Mouse (Mus musculus) heart, postnatal 10 days (tissue): ENCODE data around the gene Creb3l2. TPM values are rescaled to one million over a fixed set of nuclear protein-coding genes. Genes with fewer than 3 reads are reported as not detected.
A peak's percentile ranks its signal among the peaks of the same experiment; 100 is the strongest.

Source experiments
- DNase-seq, 2 experiments: peaks; one replicate each; pipeline ENCODE4 v3.0.0; 2021
- intact Hi-C: fragments of 180-260 bp; cut with DNase I; formaldehyde crosslinking; loops from one replicate; pipeline ENCODE4 v1.15.1; 2025
- total RNA-seq, 2 experiments: library from RNA; stranded (reverse); gene quantifications; 2 replicates each; pipeline ENCODE4 v1.2.3; 2021

The Creb3l2 gene
- total RNA-seq, 2 experiments from 2014 or later = 40.0 to 42.0 TPM

- DNase-seq = no peak
- intact Hi-C loops = loop anchor here (5.0 kb wide), 1 partner anchor 84 kb away; no protein-coding TSS in a partner anchor
These were observed 105.6 kb downstream of the Creb3l2 start for GRCm38 (mm10) chr6:37336381-37336780.

- intact Hi-C loops = no loop called here
- DNase-seq = no peak
These were observed 109.1 kb downstream of the Creb3l2 start for GRCm38 (mm10) chr6:37332846-37333245.

- intact Hi-C loops = no loop called here
- DNase-seq = peak; percentile 57 to 65
These were observed 111.8 kb downstream of the Creb3l2 start for GRCm38 (mm10) chr6:37329901-37330864.

GRCm38 (mm10) chr6:37329376-37329775 is 112.6 kb downstream of the Creb3l2 start:
- no peak for DNase-seq
- intact Hi-C loops = no loop called here

GRCm38 (mm10) chr6:37328671-37329070 is 113.3 kb downstream of the Creb3l2 start:
- no peak for DNase-seq
- intact Hi-C loops = no loop called here

GRCm38 (mm10) chr6:37327519-37327918 is 114.4 kb downstream of the Creb3l2 start:
- intact Hi-C loops = no loop called here
- no peak for DNase-seq

- intact Hi-C loops = no loop called here
- DNase-seq = peak; percentile 43 to 53
These were observed 115.4 kb downstream of the Creb3l2 start for GRCm38 (mm10) chr6:37326603-37326955.

GRCm38 (mm10) chr6:37325906-37326602 is 115.9 kb downstream of the Creb3l2 start:
- intact Hi-C loops = no loop called here
- no peak for DNase-seq

- intact Hi-C loops = no loop called here
- no peak for DNase-seq
These were observed 116.9 kb downstream of the Creb3l2 start for GRCm38 (mm10) chr6:37325076-37325475.

- no peak for DNase-seq
- intact Hi-C loops = no loop called here
These were observed 119.3 kb downstream of the Creb3l2 start for GRCm38 (mm10) chr6:37322641-37323040.

GRCm38 (mm10) chr6:37322088-37322487 is 119.9 kb downstream of the Creb3l2 start:
- DNase-seq = no peak
- intact Hi-C loops = no loop called here

- DNase-seq = no peak
- intact Hi-C loops = no loop called here
These were observed 124.0 kb downstream of the Creb3l2 start for GRCm38 (mm10) chr6:37317904-37318303.

GRCm38 (mm10) chr6:37315440-37315839 is 126.5 kb downstream of the Creb3l2 start:
- DNase-seq = no peak
- intact Hi-C loops = no loop called here

GRCm38 (mm10) chr6:37310601-37311000 is 131.3 kb downstream of the Creb3l2 start:
- DNase-seq = no peak

GRCm38 (mm10) chr6:37306616-37307015 is 135.3 kb downstream of the Creb3l2 start:
- DNase-seq = no peak
- intact Hi-C loops = no loop called here

More at GRCm38 (mm10) chr6:37310601-37311000, 131.3 kb downstream of the Creb3l2 start:
- intact Hi-C loops = no loop called here

- intact Hi-C loops = no loop called here
- DNase-seq = no peak
These were observed 141.5 kb downstream of the Creb3l2 start for GRCm38 (mm10) chr6:37300492-37300891.

GRCm38 (mm10) chr6:37299562-37300390 is 142.2 kb downstream of the Creb3l2 start, which contains the start of gene Dgki:
TSS of gene Dgki (minus strand) at chr6:37300184.
- DNase-seq = peak; percentile 24 to 25
- intact Hi-C loops = no loop called here

GRCm38 (mm10) chr6:37298982-37299381 is 143.0 kb downstream of the Creb3l2 start:
- DNase-seq = no peak
- intact Hi-C loops = no loop called here

- intact Hi-C loops = no loop called here
- no peak for DNase-seq
These were observed 144.0 kb downstream of the Creb3l2 start for GRCm38 (mm10) chr6:37297744-37298482.

GRCm38 (mm10) chr6:37292068-37292467 is 149.9 kb downstream of the Creb3l2 start:
- DNase-seq = no peak
- intact Hi-C loops = no loop called here
